Mouse (Mus musculus) ES-E14 (cell line): ENCODE measurements around the gene Lpp.

Experiments used
- HCFC1 ChIP-seq: IDR thresholded peaks from 2 replicates; pipeline ENCODE4 v1.6.1; 2012; ENCODE audit warnings: low read length, inconsistent platforms, borderline replicate concordance; ENCODE audit not compliant: insufficient read depth
- MAFK ChIP-seq: IDR thresholded peaks from 2 replicates; pipeline ENCODE4 v1.6.1; 2014; ENCODE audit warnings: mild to moderate bottlenecking, low read depth, low read length, inconsistent platforms; ENCODE audit not compliant: insufficient read depth
- ZC3H11A ChIP-seq: IDR thresholded peaks from 2 replicates; pipeline ENCODE4 v1.6.1; 2012; ENCODE audit warnings: low read depth, mild to moderate bottlenecking, inconsistent platforms, low read length, borderline replicate concordance

- TF ChIP-seq MAFK = no peak
- no peak for TF ChIP-seq HCFC1
- no peak for TF ChIP-seq ZC3H11A
Measured at GRCm38 (mm10) chr16:24513228-24513627, 119.9 kb downstream of the Lpp start.
